In the genomic region with DNA sequence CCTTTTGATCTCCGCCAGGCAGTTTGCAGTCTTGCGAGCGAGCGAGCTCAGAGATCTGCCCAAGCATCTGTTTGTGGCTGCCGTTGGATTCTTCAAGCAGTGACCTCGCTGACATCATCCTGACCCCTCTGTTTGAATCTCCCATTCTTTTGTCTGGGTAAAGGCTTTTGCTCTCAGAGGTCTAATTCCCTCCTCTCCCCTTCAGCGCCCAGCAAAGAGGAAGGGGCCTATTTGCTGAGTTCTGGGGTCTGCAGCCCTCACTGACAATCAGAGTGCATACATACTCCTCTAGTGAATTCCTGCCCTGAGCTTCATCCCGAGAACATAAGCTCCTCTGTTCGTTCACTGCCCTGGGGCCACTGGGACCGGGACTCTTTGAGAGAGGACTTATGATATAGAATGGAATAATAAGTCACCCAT, we compare ENCODE assay signal across 10 mouse cellular contexts.
DNase-seq lines count a peak whose midpoint lies in the region; ATAC-seq and TF ChIP-seq lines count a peak whose summit lies in the region.
"Had no signal": no experiment of that assay in that cellular context is flagged by ENCODE, and none has a peak within 500 bp of the region (broad histone marks: within the 10 kb centered on the region; RNA-seq: fewer than 3 reads in every experiment).

No protein-coding gene starts in this region.

- H3K27ac ChIP-seq in kidney, postnatal 0 days, result no peak overlapping the region
- peak overlapping the region; percentile 78 for H3K27ac ChIP-seq in embryonic facial prominence, embryonic 10.5 days (replicated peaks)

- peak; percentile 39 for DNase-seq in kidney, postnatal 0 days (ENCODE audit: low spot score)
- DNase-seq in kidney, adult 18-20 months, result no peak
- DNase-seq in brain, embryonic 14.5 days (ENCODE audit: low read depth), result peak; percentile 50
- peak; percentile 68 for DNase-seq in embryonic facial prominence, embryonic 10.5 days (ENCODE audit: low spot score)
- DNase-seq in mesoderm, embryonic 11.5 days (ENCODE audit: low read depth, low spot score), result peak; percentile 68
- DNase-seq in cerebellum, adult 18-20 months, result no peak
- DNase-seq in frontal cortex, postnatal 36 days (ENCODE audit: low spot score in 2 of 2), result no peak
- DNase-seq: left cerebral cortex, postnatal 4 days had no signal

- H3K4me2 ChIP-seq in kidney, postnatal 0 days (ENCODE audit: low read length), result no peak overlapping the region
- H3K4me2 ChIP-seq: stomach, embryonic 15.5 days had no signal

- H3K36me3 ChIP-seq in kidney, postnatal 0 days (ENCODE audit: insufficient read depth, low read length), result no peaks in the 10 kb centered on the region
- H3K36me3 ChIP-seq in embryonic facial prominence, embryonic 10.5 days (replicated peaks), result no peaks in the 10 kb centered on the region
- H3K36me3 ChIP-seq: stomach, embryonic 15.5 days had no signal

- no peaks in the 10 kb centered on the region for H3K9me3 ChIP-seq in kidney, postnatal 0 days (replicated peaks; ENCODE audit: low read length)
- H3K9me3 ChIP-seq in embryonic facial prominence, embryonic 10.5 days, result no peaks in the 10 kb centered on the region
- H3K9me3 ChIP-seq: stomach, embryonic 15.5 days had no signal

- no peak overlapping the region for H3K4me3 ChIP-seq in kidney, postnatal 0 days (replicated peaks; ENCODE audit: low read depth, low read length)
- no peak overlapping the region for H3K4me3 ChIP-seq in embryonic facial prominence, embryonic 10.5 days
- H3K4me3 ChIP-seq: stomach, embryonic 15.5 days had no signal

- no peak for TF ChIP-seq POLR2A in brain, embryonic 14.5 days (IDR thresholded peaks at IDR 0.05; ENCODE audit: borderline replicate concordance, extremely low read depth, insufficient read depth, insufficient read length, poor library complexity, severe bottlenecking)

- no peaks in the 10 kb centered on the region for H3K27me3 ChIP-seq in kidney, postnatal 0 days (ENCODE audit: insufficient read depth, low read length)
- H3K27me3 ChIP-seq in embryonic facial prominence, embryonic 10.5 days (replicated peaks; ENCODE audit: low read depth, poor library complexity, severe bottlenecking), result 0 out of 2 replicates have a peak, but pooled peaks cover 5% of the 10 kb centered on the region
- H3K27me3 ChIP-seq: stomach, embryonic 15.5 days had no signal

- 0 out of 2 replicates have a peak, but pooled peaks have one; percentile 21 for ATAC-seq in kidney, postnatal 0 days (replicated peaks; ENCODE audit: low FRiP score, low read depth)
- ATAC-seq: hindbrain, embryonic 16.5 days had no signal

- no peak for TF ChIP-seq CTCF in kidney, postnatal 0 days (IDR thresholded peaks at IDR 0.05; ENCODE audit: low read depth)
- no peak for TF ChIP-seq CTCF in brain, embryonic 14.5 days (IDR thresholded peaks at IDR 0.05; ENCODE audit: borderline replicate concordance, extremely low read depth, insufficient read depth, insufficient read length)

- 49% methylated on average over 10 of the region's 10 CpGs for WGBS in kidney, postnatal 0 days
- 9% methylated on average over 10 of the region's 10 CpGs for WGBS in embryonic facial prominence, embryonic 10.5 days

- peaks cover 6% of the 10 kb centered on the region; the same call in 1 of the 2 replicates for H3K4me1 ChIP-seq in kidney, postnatal 0 days (replicated peaks; ENCODE audit: insufficient read depth, low read length)
- H3K4me1 ChIP-seq in embryonic facial prominence, embryonic 10.5 days, result peaks cover 41% of the 10 kb centered on the region

- no peak overlapping the region for H3K9ac ChIP-seq in kidney, postnatal 0 days (ENCODE audit: low read depth, low read length)
- H3K9ac ChIP-seq: stomach, embryonic 15.5 days had no signal

Comparison
In these comparisons a context has a peak if more than half of its experiments do, and no peak if none do; other contexts are left out.
1. DNase-seq: peak in kidney, postnatal 0 days (single experiment), brain, embryonic 14.5 days (single experiment), embryonic facial prominence, embryonic 10.5 days (single experiment) and mesoderm, embryonic 11.5 days (single experiment); none in kidney, adult 18-20 months (single experiment), cerebellum, adult 18-20 months (0 of 2) and frontal cortex, postnatal 36 days (0 of 2).